Mouse (Mus musculus): ENCODE data around the gene AW551984.

DNA sequence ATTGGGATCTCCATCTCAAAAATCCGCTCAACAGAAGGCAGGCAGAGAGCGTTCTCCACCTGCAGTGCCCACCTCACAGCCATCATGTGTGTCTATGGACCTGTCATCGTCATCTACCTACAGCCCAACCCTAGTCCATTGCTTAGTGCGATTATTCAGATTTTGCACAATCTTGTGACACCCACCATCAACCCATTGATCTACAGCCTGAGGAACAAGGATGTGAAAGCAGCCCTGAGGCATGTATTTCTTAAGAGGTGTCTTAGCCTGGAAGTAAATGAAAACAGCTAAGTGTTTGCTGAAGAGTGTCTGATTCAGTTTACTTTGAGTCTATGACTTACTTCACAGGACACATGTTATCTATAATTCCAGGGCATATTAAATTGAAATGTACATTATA lies 43.2 kb upstream of the AW551984 start:
- TF ChIP-seq NRF1 (IDR thresholded peaks at IDR 0.05; ENCODE audit: insufficient read depth, low read depth, low read length, poor library complexity, severe bottlenecking), result no peak
- TF ChIP-seq CTCF (IDR thresholded peaks at IDR 0.05 in 2 of 3, conservative IDR thresholded peaks at IDR 0.05 in 1 of 3; ENCODE audit: control insufficient read depth in 1 of 3, insufficient read depth in 1 of 3, low read depth in 2 of 3, low read length in 3 of 3, poor library complexity in 1 of 3, severe bottlenecking in 1 of 3), result no peak

All from MEL (cell line).